Mouse (Mus musculus) lung, adult 2 months (tissue): ENCODE data around the gene Inka2. TPM values are rescaled to one million over a fixed set of nuclear protein-coding genes. Genes with fewer than 3 reads are reported as not detected.
A peak's percentile ranks its signal among the peaks of the same experiment; 100 is the strongest.

Experiments used
- DNase-seq: peaks from one replicate; pipeline ENCODE4 v3.0.0; 2022
- H3K4me1 ChIP-seq: fragments of 200-500 bp; 2 replicates; pipeline ENCODE4 v1.6.1; 2011; ENCODE audit warnings: low read length; ENCODE audit not compliant: control insufficient read depth, insufficient read depth
- H3K4me3 ChIP-seq: fragments of 200-500 bp; replicated peaks from 2 replicates; pipeline ENCODE3; 2011; ENCODE audit warnings: low read depth, mild to moderate bottlenecking, control low read depth, low read length; ENCODE audit errors: extremely low read depth
- CTCF ChIP-seq: fragments of 200-500 bp; IDR thresholded peaks from 2 replicates; pipeline ENCODE4 v1.5.1; 2011; ENCODE audit warnings: mild to moderate bottlenecking, low read length, control low read depth; ENCODE audit not compliant: insufficient read depth
- POLR2A ChIP-seq: fragments of 200-500 bp; IDR thresholded peaks from 2 replicates; pipeline ENCODE4 v1.6.1; 2011; ENCODE audit warnings: low read depth, mild to moderate bottlenecking, control low read depth, low read length, borderline replicate concordance; ENCODE audit errors: extremely low read depth
- WGBS: fragments of 180-500 bp; shearing (Covaris S2); methylation state at CpG from one replicate; pipeline ENCODE4 v1.1.7; 2018; 5-methylcytosine and 5-hydroxymethylcytosine counted together
- polyA plus RNA-seq: library from polyadenylated mRNA; depleted of rRNA; stranded (reverse); fragments of >200 nt; gene quantifications from 2 replicates; pipeline ENCODE4 v1.2.3, GENCODE M21; 2012

Gene Inka2
- polyA plus RNA-seq, 1 experiment: 7.6 TPM

- WGBS: 19% methylated on average over 7 of the region's 7 CpGs
- peak; percentile 43 for DNase-seq
- no peaks in the 10 kb centered on the region for H3K4me1 ChIP-seq
- H3K4me3 ChIP-seq: no peak overlapping the region
- TF ChIP-seq CTCF: peak; percentile 46; the same call in 1 of the 2 replicates
- no peak for TF ChIP-seq POLR2A
Observed at GRCm38 (mm10) chr3:105674595-105675218, 29.7 kb upstream of the Inka2 start.

- Histone ChIP-seq H3K4me3 (no peak overlapping the region), H3K4me1 (no peaks in the 10 kb centered on the region)
- 39% methylated on average over 2 of the region's 2 CpGs for WGBS
- TF ChIP-seq CTCF: no peak
- no peak for TF ChIP-seq POLR2A
- no peak for DNase-seq
Observed at GRCm38 (mm10) chr3:105675932-105676331, 28.5 kb upstream of the Inka2 start.

GRCm38 (mm10) chr3:105680346-105680745 is 24.1 kb upstream of the Inka2 start:
- TF ChIP-seq CTCF: no peak
- TF ChIP-seq POLR2A: no peak
- WGBS: 83% methylated on average over 7 of the region's 7 CpGs
- H3K4me1 ChIP-seq: no peaks in the 10 kb centered on the region
- H3K4me3 ChIP-seq: no peak overlapping the region
- DNase-seq: no peak

GRCm38 (mm10) chr3:105686394-105687323 is 17.7 kb upstream of the Inka2 start:
- Histone ChIP-seq H3K4me3 (peak overlapping the region; percentile 87), H3K4me1 (peaks cover 3% of the 10 kb centered on the region; the same call in 1 of the 2 replicates)
- DNase-seq: no peak
- TF ChIP-seq POLR2A: no peak
- TF ChIP-seq CTCF: no peak
- WGBS: 6% methylated on average over 60 of the region's 60 CpGs

GRCm38 (mm10) chr3:105687324-105688060 is 16.9 kb upstream of the Inka2 start, which contains the start of gene Ddx20:
Gene Ddx20, minus strand, starts transcription at chr3:105687574.
- TF ChIP-seq POLR2A (peak; percentile 69; the same call in 1 of the 2 replicates), CTCF (peak; percentile 70)
- DNase-seq: peak; percentile 90
- Histone ChIP-seq H3K4me3 (peak within 1 kb of the TSS; percentile 87), H3K4me1 (peaks cover 3% of the 10 kb centered on the region; the same call in 1 of the 2 replicates)
- WGBS: 1% methylated on average over 71 of the region's 72 CpGs

GRCm38 (mm10) chr3:105688536-105688935 is 15.9 kb upstream of the Inka2 start:
- 80% methylated on average over 2 of the region's 2 CpGs for WGBS
- Histone ChIP-seq H3K4me1 (peaks cover 3% of the 10 kb centered on the region; the same call in 1 of the 2 replicates), H3K4me3 (no peak overlapping the region)
- DNase-seq: no peak
- TF ChIP-seq POLR2A (no peak), CTCF (no peak)

GRCm38 (mm10) chr3:105693327-105694080 is 10.9 kb upstream of the Inka2 start:
- DNase-seq: no peak
- TF ChIP-seq CTCF: no peak
- no peak for TF ChIP-seq POLR2A
- no peaks in the 10 kb centered on the region for H3K4me1 ChIP-seq
- 64% methylated on average over 14 of the region's 14 CpGs for WGBS
- H3K4me3 ChIP-seq: no peak overlapping the region

GRCm38 (mm10) chr3:105695476-105696386 is 8.7 kb upstream of the Inka2 start:
- no peak for TF ChIP-seq CTCF
- TF ChIP-seq POLR2A: no peak
- no peak overlapping the region for H3K4me3 ChIP-seq

More at GRCm38 (mm10) chr3:105695476-105696386, 8.7 kb upstream of the Inka2 start:
- DNase-seq: no peak
- H3K4me1 ChIP-seq: 0 out of 2 replicates have a peak, but pooled peaks cover under 1% of the 10 kb centered on the region
- 52% methylated on average over 20 of the region's 20 CpGs for WGBS
